Mouse (Mus musculus) olfactory bulb, adult 2 months (tissue): ENCODE data around the gene Ppil2.

Source experiments
- CTCF ChIP-seq: fragments of 200-500 bp; IDR thresholded peaks from 2 replicates; pipeline ENCODE4 v1.5.1; 2012; ENCODE audit warnings: low read depth, mild to moderate bottlenecking, low read length, moderate library complexity; ENCODE audit not compliant: insufficient read depth
- POLR2A ChIP-seq: fragments of 200-500 bp; IDR thresholded peaks from 2 replicates; pipeline ENCODE4 v1.6.1; 2012; ENCODE audit warnings: mild to moderate bottlenecking, low read depth, low read length, moderate library complexity; ENCODE audit not compliant: insufficient read depth

GRCm38 (mm10) chr16:17073000-17073399, 38.1 kb downstream of the Ppil2 start:
- TF ChIP-seq POLR2A = no peak
- TF ChIP-seq CTCF = no peak
